Mouse (Mus musculus): ENCODE measurements around the gene Sorcs3.

GRCm38 (mm10) chr19:48478864-48479263, 273.0 kb downstream of the Sorcs3 start:
- TF ChIP-seq CTCF (IDR thresholded peaks at IDR 0.05; ENCODE audit: borderline replicate concordance, insufficient read depth, low read depth, low read length) (no peak), POLR2A (IDR thresholded peaks at IDR 0.05; ENCODE audit: borderline replicate concordance, insufficient read depth, low read length) (no peak)
